Mouse (Mus musculus): ENCODE results near the gene Stag3.

GRCm38 (mm10) chr5:138272409-138272923, 7.6 kb upstream of the Stag3 start, which contains the start of gene Gal3st4:
- TF ChIP-seq POLR2A (IDR thresholded peaks at IDR 0.05; ENCODE audit: insufficient read length, low read depth) = no peak
- TF ChIP-seq MAX (IDR thresholded peaks at IDR 0.05; ENCODE audit: low read depth) = no peak
- no peak for TF ChIP-seq USF1 (IDR thresholded peaks at IDR 0.05; ENCODE audit: low read depth)
- no peak for TF ChIP-seq E2F4 (IDR thresholded peaks at IDR 0.05; ENCODE audit: insufficient read depth)
- no peak for TF ChIP-seq SRF (IDR thresholded peaks at IDR 0.05; ENCODE audit: control insufficient read depth, insufficient read length, low read depth)
- TF ChIP-seq TCF3 (IDR thresholded peaks at IDR 0.05; ENCODE audit: insufficient read length, low read depth) = no peak
- TF ChIP-seq POLR2AphosphoS2 (IDR thresholded peaks at IDR 0.05; ENCODE audit: insufficient read length, low read depth) = no peak
- no peak for TF ChIP-seq MYOG (IDR thresholded peaks at IDR 0.05; ENCODE audit: control insufficient read depth in 1 of 3, insufficient read depth in 1 of 3, insufficient read length in 2 of 3, low read depth in 2 of 3)

All from myocyte (in vitro differentiated cells).